Mouse (Mus musculus) megakaryocyte, embryonic 14.5 days (primary cell): ENCODE measurements around the gene Marc1. TPM values are rescaled to one million over a fixed set of nuclear protein-coding genes. Genes with fewer than 3 reads are reported as not detected.

Experiments
- H3K27me3 ChIP-seq: replicated peaks from 2 replicates; pipeline ENCODE3; 2012; ENCODE audit warnings: inconsistent platforms
- H3K36me3 ChIP-seq: replicated peaks from 2 replicates; pipeline ENCODE3; 2012; ENCODE audit warnings: low read length, inconsistent platforms, mixed read lengths
- H3K4me1 ChIP-seq: 2 replicates; pipeline ENCODE4 v1.6.1; 2012; ENCODE audit warnings: inconsistent platforms
- H3K4me3 ChIP-seq: replicated peaks from 2 replicates; pipeline ENCODE3; 2012; ENCODE audit warnings: moderate library complexity, mild to moderate bottlenecking, inconsistent platforms
- H3K9me3 ChIP-seq: 2 replicates; pipeline ENCODE4 v1.6.1; 2012; ENCODE audit warnings: inconsistent platforms
- FLI1 ChIP-seq: IDR thresholded peaks from 2 replicates; pipeline ENCODE4 v1.6.1; 2012; ENCODE audit warnings: low read length, inconsistent platforms, mixed read lengths
- GATA1 ChIP-seq: IDR thresholded peaks from 3 replicates; pipeline ENCODE4 v1.6.1; 2012; ENCODE audit warnings: mixed read lengths, low read length, inconsistent platforms, borderline replicate concordance
- polyA plus RNA-seq: library from polyadenylated mRNA; stranded (reverse); fragments of >175 nt; gene quantifications from 2 replicates; pipeline ENCODE4 v1.2.3, GENCODE M21; 2012; ENCODE audit warnings: low replicate concordance; ENCODE audit not compliant: insufficient read depth

The Marc1 gene
- polyA plus RNA-seq, 1 experiment, result not detected

DNA sequence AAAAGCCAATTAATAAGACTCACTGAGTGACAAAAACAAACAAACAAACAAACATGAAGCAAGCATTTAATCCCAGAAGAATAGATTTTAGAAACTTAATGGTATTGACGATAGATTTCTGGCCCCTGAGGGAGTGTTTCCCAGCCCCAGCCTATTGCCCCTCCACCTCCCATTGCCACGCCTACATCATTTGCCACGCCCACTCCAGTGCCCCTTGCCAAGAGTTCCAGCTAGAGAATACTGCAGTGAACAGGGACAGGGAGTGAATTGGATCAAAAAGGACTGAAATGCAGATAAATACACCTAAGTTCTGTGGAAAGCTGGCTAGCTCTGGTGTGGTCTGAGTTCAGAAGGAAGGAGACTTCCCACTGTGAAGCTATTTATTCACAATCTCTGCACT is 47.2 kb downstream of the Marc1 start:
- Histone ChIP-seq H3K4me3 (no peak overlapping the region), H3K27me3 (peaks cover 20% of the 10 kb centered on the region), H3K36me3 (no peaks in the 10 kb centered on the region), H3K9me3 (peaks cover 21% of the 10 kb centered on the region), H3K4me1 (no peaks in the 10 kb centered on the region)
- TF ChIP-seq FLI1 (no peak), GATA1 (no peak)

GRCm38 (mm10) chr1:184762941-184763340 is 48.2 kb downstream of the Marc1 start:
- Histone ChIP-seq H3K4me1 (no peaks in the 10 kb centered on the region), H3K27me3 (peaks cover 14% of the 10 kb centered on the region), H3K9me3 (peaks cover 15% of the 10 kb centered on the region), H3K36me3 (no peaks in the 10 kb centered on the region), H3K4me3 (no peak overlapping the region)
- TF ChIP-seq FLI1 (no peak), GATA1 (no peak)

DNA sequence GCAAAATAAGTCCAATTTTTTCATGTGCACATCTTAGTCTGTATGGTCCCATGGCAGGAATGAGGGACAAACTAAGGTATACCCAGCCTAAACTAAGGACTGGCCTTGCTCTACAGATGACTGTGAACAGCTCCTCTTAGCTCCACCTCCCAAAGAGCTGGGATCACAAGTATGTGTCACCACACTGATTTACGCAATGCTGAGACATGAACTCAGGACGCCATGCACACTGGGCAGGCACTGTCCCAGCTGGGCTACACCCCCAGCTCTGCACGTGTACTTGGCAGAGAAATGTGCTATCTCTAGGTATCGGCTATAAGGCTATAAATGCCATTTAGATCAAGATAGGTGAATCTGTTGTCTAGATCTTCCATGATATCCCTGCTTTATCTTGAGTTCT is 49.1 kb downstream of the Marc1 start:
- Histone ChIP-seq H3K9me3 (peaks cover 10% of the 10 kb centered on the region), H3K27me3 (peaks cover 10% of the 10 kb centered on the region), H3K4me3 (no peak overlapping the region), H3K4me1 (no peaks in the 10 kb centered on the region), H3K36me3 (no peaks in the 10 kb centered on the region)
- no peak for TF ChIP-seq FLI1
- no peak for TF ChIP-seq GATA1

DNA sequence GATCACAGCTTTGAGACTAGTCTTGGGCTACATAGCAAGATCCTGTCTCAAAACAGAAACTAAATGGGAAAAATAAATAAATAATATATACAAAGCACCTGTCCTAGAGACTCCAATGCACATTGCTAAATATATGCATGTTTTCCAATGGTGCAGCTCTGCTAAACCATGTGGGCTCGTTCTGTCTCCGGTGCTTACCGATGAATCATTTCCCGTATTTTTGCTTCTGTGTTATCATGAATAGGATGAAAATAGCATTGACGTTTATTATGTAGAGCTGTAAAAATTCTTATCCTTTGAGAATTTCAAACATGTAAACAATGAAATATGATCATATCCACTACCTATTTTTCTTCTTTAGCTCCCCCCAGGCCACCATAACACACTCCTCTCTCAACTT is 58.4 kb downstream of the Marc1 start:
- TF ChIP-seq FLI1 (no peak), GATA1 (no peak)
- no peak overlapping the region for H3K4me3 ChIP-seq
- H3K27me3 ChIP-seq, result peaks cover 15% of the 10 kb centered on the region
- H3K9me3 ChIP-seq, result peaks cover 16% of the 10 kb centered on the region
- H3K36me3 ChIP-seq, result no peaks in the 10 kb centered on the region
- no peaks in the 10 kb centered on the region for H3K4me1 ChIP-seq

DNA sequence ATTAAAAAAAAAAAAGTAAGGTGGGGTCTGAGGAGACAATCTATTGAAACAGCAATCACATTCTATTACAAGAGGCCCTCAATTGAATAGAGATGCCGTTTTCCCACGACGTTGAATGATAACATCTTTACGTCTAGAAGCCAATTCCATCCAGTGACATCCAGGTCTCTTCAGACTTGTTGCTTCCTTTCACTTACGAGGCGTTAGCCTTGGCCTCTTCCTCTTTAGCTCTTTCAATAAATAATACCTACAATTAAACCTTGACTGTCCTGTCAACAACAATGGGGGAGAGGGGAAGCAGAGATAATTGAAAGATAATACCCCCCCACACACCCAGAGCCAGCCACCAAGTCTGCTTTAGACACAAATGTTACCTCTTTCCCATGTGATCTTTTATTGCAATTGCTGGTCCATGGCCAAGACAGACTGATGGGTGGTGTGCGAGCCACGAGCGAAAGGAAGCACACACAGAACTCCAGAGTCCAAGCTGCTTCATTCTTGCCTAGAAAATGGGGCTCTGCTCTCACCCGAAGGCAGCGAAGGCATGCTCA is 60.9 kb downstream of the Marc1 start:
- H3K36me3 ChIP-seq, result no peaks in the 10 kb centered on the region
- TF ChIP-seq FLI1 (no peak), GATA1 (no peak)
- peaks cover 16% of the 10 kb centered on the region for H3K9me3 ChIP-seq

DNA sequence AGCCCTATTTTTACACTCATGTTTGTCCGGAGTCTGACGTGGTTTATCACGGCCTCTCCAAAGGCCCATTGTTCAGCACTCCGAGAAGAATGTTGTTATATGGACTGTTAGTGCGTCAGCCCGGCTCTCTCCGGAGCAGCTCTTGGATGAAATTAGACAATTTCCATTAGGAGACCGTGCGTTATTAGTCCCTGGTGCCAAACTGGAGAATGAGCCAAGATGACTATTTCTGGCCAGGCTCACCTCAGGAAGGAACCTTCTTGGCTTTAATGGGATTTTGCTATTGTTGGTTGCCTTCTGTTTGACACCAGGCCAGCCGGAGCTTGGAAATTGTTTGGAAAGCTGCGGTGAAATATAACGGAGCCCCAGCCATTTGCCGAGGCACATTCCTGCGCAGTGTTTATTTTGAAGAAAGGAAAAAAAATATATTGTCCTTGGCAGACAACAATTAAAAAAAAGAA is 62.4 kb downstream of the Marc1 start:
- TF ChIP-seq FLI1, result no peak
- peaks cover 23% of the 10 kb centered on the region for H3K27me3 ChIP-seq

More for the DNA sequence above, 60.9 kb downstream of the Marc1 start:
- Histone ChIP-seq H3K4me3 (no peak overlapping the region), H3K27me3 (peaks cover 19% of the 10 kb centered on the region), H3K4me1 (no peaks in the 10 kb centered on the region)

DNA sequence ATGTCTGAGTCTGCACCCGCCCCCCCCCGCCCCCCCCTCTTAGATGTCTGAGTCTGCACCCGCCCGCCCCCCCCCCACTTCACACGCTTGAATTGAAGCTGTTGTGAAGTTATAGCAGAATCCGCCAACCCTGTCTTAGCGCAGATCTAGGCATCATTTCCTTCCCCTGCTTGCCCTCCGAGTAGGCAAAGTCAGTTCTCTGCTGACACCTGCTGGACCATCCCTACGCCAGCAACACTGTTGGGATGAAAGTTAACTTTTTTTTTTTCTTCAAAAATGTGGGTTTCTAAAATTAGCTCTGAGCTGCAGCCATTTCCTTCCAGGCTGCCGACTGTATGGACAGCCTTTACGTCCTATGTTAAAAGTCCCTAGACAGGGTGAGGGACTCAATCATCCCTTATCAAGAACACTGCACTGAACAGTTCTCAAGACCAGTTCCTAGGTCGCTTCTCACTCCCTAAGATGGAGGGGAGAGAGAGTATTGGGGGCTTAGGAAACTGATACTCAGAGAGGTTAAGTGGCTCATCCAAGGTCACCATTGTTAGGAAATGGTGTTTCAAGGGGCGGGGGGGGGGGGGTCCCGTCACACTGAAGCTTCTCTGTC is 73.1 kb downstream of the Marc1 start:
- peaks cover 34% of the 10 kb centered on the region for H3K27me3 ChIP-seq
- TF ChIP-seq FLI1, result no peak
- no peak for TF ChIP-seq GATA1
- H3K4me3 ChIP-seq, result peak overlapping the region; percentile 81
- H3K9me3 ChIP-seq, result no peaks in the 10 kb centered on the region
- peaks cover 47% of the 10 kb centered on the region for H3K4me1 ChIP-seq
- H3K36me3 ChIP-seq, result no peaks in the 10 kb centered on the region

More for the DNA sequence above, 62.4 kb downstream of the Marc1 start:
- Histone ChIP-seq H3K4me3 (no peak overlapping the region), H3K4me1 (no peaks in the 10 kb centered on the region), H3K9me3 (peaks cover 6% of the 10 kb centered on the region), H3K36me3 (no peaks in the 10 kb centered on the region)

DNA sequence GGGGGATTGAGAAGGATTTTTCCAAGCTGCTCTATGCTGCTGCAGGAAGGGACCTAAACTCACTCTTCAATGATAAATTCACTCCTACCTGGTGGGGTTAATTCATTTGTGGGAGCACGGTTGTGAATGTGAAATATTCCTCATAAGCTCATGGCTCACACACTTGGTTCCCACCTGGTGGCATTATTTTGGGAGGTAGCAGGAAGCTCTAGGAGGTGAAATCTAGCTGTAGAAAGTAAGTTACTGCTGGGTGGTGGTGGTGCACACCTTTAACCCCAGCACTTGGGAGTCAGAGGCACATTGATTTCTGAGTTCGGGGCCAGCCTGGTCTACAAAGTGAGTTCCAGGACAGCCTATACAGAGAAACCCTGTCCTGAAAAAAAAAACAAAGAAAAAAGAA is 73.9 kb downstream of the Marc1 start:
- no peak overlapping the region for H3K4me3 ChIP-seq
- no peak for TF ChIP-seq FLI1
- no peak for TF ChIP-seq GATA1
- peaks cover 51% of the 10 kb centered on the region for H3K4me1 ChIP-seq
- peaks cover 34% of the 10 kb centered on the region for H3K27me3 ChIP-seq
- no peaks in the 10 kb centered on the region for H3K36me3 ChIP-seq
- H3K9me3 ChIP-seq, result no peaks in the 10 kb centered on the region

Other genes starting within 250 kb of the Marc1 start
- gene Hlx, start 78.7 kb downstream of the Marc1 start, polyA plus RNA-seq, result 102 and 197 TPM in 2 replicates
- 70.7 and 111 TPM in 2 replicates for gene Marc2, start 35.1 kb upstream of the Marc1 start, polyA plus RNA-seq
- not detected in 2 replicates for gene C130074G19Rik, start 71.9 kb upstream of the Marc1 start, polyA plus RNA-seq
- gene Mark1, start 188.3 kb upstream of the Marc1 start, polyA plus RNA-seq, result not detected in 2 replicates